Mouse (Mus musculus) common myeloid progenitor, adult 5-6 weeks (primary cell): ENCODE data around the gene Olfr1160. TPM values are rescaled to one million over a fixed set of nuclear protein-coding genes. Genes with fewer than 3 reads are reported as not detected.
"Not testable (repeated sequence)": the region's sequence is repeated elsewhere in the genome, so short reads cannot be mapped to it uniquely, and the experiment has no call there.

Experiments
- ATAC-seq: replicated peaks from 2 replicates; pipeline ENCODE4 v1.8.0; 2016; ENCODE audit warnings: low read depth, mild to moderate bottlenecking, moderate TSS enrichment, inconsistent platforms; ENCODE audit not compliant: poor library complexity, severe bottlenecking
- total RNA-seq: library from RNA; stranded (forward); fragments of 200-1000, 187-1606 nt; gene quantifications from 2 replicates; pipeline ENCODE4 v1.2.3, GENCODE M21; 2017

Gene Olfr1160
- not detected in 2 replicates for total RNA-seq

GRCm38 (mm10) chr2:88007515-88008318 is at the start of gene Olfr1160:
Gene Olfr1160, minus strand, starts transcription at chr2:88008268.
- no peak for ATAC-seq

DNA sequence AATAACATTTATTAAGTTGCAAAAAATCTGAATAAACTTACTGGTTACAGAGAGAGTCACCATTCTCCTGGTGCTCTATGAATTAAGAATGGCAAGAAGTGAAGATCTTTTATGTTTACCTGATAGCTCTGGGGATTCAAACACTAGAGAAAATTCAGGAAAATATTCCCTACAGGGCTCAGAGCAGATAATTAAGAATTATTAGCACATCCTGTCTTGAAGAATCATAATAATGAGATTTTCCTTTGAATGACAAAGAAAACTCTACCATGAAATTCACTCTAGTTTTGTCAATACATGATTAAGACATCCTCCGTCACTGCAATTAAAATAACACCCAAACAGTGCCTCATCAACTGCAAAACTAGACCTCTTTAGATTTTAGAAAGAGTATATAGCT is 43.0 kb upstream of the Olfr1160 start, which contains the start of gene Olfr1162:
Gene Olfr1162 (minus strand): TSS at position 101 of the 400 bp plus-strand sequence.
- ATAC-seq, result no peak

DNA sequence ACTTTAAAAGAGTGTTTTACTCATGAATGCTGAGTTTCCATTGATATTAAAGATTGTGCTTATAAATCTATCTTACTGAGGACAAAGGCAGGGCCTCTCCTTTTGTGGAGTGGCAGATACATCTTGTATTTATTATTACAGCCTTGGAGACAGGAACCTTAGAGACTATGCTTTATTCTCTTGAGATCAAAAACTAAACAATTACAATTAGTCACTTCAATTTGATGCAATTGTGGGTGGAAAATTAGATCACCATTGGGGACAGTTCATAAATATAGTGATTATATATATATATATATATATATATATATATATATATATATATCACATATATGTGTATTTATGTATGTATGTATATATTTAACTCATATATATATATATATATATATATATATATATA is 29.5 kb upstream of the Olfr1160 start, which contains the start of gene Olfr73:
Gene Olfr73 (minus strand): TSS at position 101 of the 400 bp plus-strand sequence.
- ATAC-seq, result no peak

DNA sequence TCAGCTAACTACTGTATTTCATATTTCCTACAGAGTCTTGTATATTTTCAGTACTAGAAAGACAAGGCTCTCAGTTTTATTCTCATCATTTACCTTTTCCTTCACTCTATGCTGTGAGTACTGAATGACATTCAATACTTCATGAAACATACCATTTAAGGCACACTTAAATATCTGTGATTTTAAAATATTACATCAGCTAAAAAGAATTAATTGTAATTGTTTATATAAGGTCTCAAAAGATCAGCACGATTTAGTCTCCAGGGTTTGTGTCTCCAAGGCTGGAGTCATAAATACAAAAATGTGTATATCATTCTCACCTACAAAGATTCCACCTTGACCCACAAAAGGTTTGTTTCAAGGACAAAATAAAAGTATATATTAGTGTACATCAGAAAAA is 14.4 kb upstream of the Olfr1160 start, which contains the start of gene Olfr1161:
Gene Olfr1161 (plus strand): TSS at position 301 of the 400 bp plus-strand sequence.
- not testable (repeated sequence) for ATAC-seq

DNA sequence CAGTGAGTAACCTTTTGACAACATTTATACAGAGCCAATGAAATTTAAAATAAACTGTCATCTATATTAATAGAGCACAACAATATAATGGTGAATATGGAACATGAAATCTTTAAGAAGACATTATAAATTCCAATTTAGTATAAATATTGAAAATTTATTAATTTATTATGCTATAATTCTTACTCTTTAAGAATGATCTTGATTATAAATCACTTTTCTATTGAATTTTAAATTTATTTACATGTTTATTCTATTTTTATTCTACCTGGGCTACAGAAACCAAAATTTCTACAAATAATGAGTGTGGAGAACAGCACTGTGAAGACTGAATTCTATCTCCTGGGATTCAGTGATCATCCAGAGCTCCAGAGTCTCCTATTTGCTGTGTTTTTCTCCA is 18.3 kb downstream of the Olfr1160 start, which contains the start of gene Olfr1158:
Gene Olfr1158 (plus strand): TSS at position 301 of the 400 bp plus-strand sequence.
- no peak for ATAC-seq

GRCm38 (mm10) chr2:87974563-87974962 is 33.5 kb downstream of the Olfr1160 start, which contains the start of gene Olfr74:
Gene Olfr74, minus strand, starts transcription at chr2:87974663.
- no peak for ATAC-seq

DNA sequence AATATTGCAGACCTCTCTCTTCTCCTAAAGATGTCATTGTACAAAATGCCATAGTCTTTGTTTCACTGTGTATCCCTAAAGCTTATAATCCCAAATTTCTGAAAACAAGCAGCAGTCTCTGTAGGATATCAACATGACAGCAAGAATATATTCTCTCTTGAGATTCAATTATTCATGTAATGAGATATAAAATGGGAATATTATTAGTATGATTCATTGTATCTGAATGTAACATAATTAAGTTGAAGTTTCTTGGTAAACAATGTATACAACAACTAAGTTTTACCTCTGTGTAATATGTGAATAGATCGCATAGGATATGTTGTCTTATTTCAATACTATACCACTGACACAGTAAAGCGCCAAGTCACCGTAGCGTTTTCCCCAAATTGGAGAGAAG is 39.9 kb downstream of the Olfr1160 start, which contains the start of gene Olfr1157:
Gene Olfr1157 (minus strand): TSS at position 101 of the 400 bp plus-strand sequence.
- no peak for ATAC-seq

DNA sequence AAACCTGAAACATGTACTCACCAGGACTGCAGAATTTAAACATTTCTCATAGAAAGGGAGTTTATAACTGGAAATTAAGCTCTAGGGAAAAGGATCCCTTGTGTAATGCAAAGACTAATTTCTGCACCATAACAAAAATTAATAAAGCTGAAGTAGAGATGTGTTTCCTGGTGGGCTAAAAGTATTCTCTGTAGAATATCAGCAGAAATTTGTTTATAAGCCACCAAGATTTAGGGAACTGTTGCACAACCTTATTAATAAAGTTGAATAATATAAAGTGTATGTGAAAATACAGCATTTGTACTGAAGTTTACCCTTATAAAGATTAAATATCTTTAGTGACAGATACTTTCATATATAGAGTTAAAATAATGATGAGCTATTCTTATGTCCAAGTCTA is 55.1 kb downstream of the Olfr1160 start, which contains the start of gene Olfr1156:
Gene Olfr1156 (minus strand): TSS at position 101 of the 400 bp plus-strand sequence.
- ATAC-seq, result no peak

Other genes starting within 250 kb of the Olfr1160 start
- not detected in 2 replicates for gene Olfr152, start 228.8 kb downstream of the Olfr1160 start, total RNA-seq
- not detected in 2 replicates for gene Olfr1143, start 207.7 kb downstream of the Olfr1160 start, total RNA-seq
- not detected in 2 replicates for gene Olfr1145, start 198.4 kb downstream of the Olfr1160 start, total RNA-seq
- gene Olfr1148, start 177.7 kb downstream of the Olfr1160 start, total RNA-seq, result not detected in 2 replicates
- not detected in 2 replicates for gene Olfr1150-ps1, start 164.3 kb downstream of the Olfr1160 start, total RNA-seq
- gene Olfr1151, start 152.4 kb downstream of the Olfr1160 start, total RNA-seq, result not detected in 2 replicates
- gene Olfr1152, start 141.8 kb downstream of the Olfr1160 start, total RNA-seq, result not detected in 2 replicates
- gene Olfr1153, start 113.3 kb downstream of the Olfr1160 start, total RNA-seq, result not detected in 2 replicates
- not detected in 2 replicates for gene Olfr1154, start 103.1 kb downstream of the Olfr1160 start, total RNA-seq
- not detected in 2 replicates for gene Olfr1155, start 63.1 kb downstream of the Olfr1160 start, total RNA-seq
- not detected in 2 replicates for gene Olfr1156, start 55.2 kb downstream of the Olfr1160 start, total RNA-seq
- not detected in 2 replicates for gene Olfr1157, start 40.0 kb downstream of the Olfr1160 start, total RNA-seq
- gene Olfr74, start 33.6 kb downstream of the Olfr1160 start, total RNA-seq, result not detected in 2 replicates
- gene Olfr1158, start 18.2 kb downstream of the Olfr1160 start, total RNA-seq, result not detected in 2 replicates
- gene Olfr1161, start 14.5 kb upstream of the Olfr1160 start, total RNA-seq, result not detected in 2 replicates
- gene Olfr73, start 29.4 kb upstream of the Olfr1160 start, total RNA-seq, result not detected in 2 replicates
- gene Olfr1162, start 42.9 kb upstream of the Olfr1160 start, total RNA-seq, result not detected in 2 replicates
- not detected in 2 replicates for gene Olfr1163, start 63.6 kb upstream of the Olfr1160 start, total RNA-seq
- gene Olfr1164, start 85.7 kb upstream of the Olfr1160 start, total RNA-seq, result not detected in 2 replicates
- not detected in 2 replicates for gene Olfr1166, start 120.0 kb upstream of the Olfr1160 start, total RNA-seq
- not detected in 2 replicates for gene Olfr1167, start 146.9 kb upstream of the Olfr1160 start, total RNA-seq
- not detected in 2 replicates for gene Olfr1168, start 173.6 kb upstream of the Olfr1160 start, total RNA-seq
- gene Olfr1170, start 220.1 kb upstream of the Olfr1160 start, total RNA-seq, result not detected in 2 replicates